Mouse (Mus musculus): ENCODE data around the gene Sbk2. TPM values are rescaled to one million over a fixed set of nuclear protein-coding genes. Genes with fewer than 3 reads are reported as not detected.

Sbk2 gene
- polyA plus RNA-seq, 2 experiments = 0.01 TPM; not detected in 1

- no peak overlapping the region for H3K4me2 ChIP-seq (ENCODE audit: low read depth)
These were observed 21.5 kb downstream of the Sbk2 start for GRCm38 (mm10) chr7:4942673-4943072.

GRCm38 (mm10) chr7:4940068-4940479 is 24.1 kb downstream of the Sbk2 start:
- no peak overlapping the region for H3K27ac ChIP-seq
- no peaks in the 10 kb centered on the region for H3K9me3 ChIP-seq (ENCODE audit: control insufficient read depth, low read length)
- 0 out of 4 replicates have a peak, but pooled peaks cover 0 to 2% of the 10 kb centered on the region in 2 experiments for H3K4me1 ChIP-seq (replicated peaks; ENCODE audit: control insufficient read depth in 2 of 2, insufficient read depth in 2 of 2, low read length in 1 of 2)
- no peaks in the 10 kb centered on the region for H3K27me3 ChIP-seq (ENCODE audit: control insufficient read depth, insufficient read depth, low read length)
- ATAC-seq (ENCODE audit: insufficient read depth) (0 out of 2 replicates have a peak, but pooled peaks have one; percentile 32), DNase-seq (ENCODE audit: low read depth in 3 of 3, low spot score in 3 of 3) (peak; percentile 52 to 62 (median 54))
- H3K9ac ChIP-seq (replicated peaks) = no peak overlapping the region
- no peak for TF ChIP-seq EP300 (IDR thresholded peaks at IDR 0.05; ENCODE audit: low read depth)
- peak; percentile 91 for TF ChIP-seq CTCF (IDR thresholded peaks at IDR 0.05; ENCODE audit: low read depth)
- H3K4me3 ChIP-seq (ENCODE audit: insufficient read depth in 1 of 2, low read depth in 2 of 2, low read length in 2 of 2) = no peak overlapping the region
- H3K36me3 ChIP-seq (replicated peaks; ENCODE audit: control insufficient read depth, insufficient read depth, low read depth) = no peaks in the 10 kb centered on the region
- no peak overlapping the region for H3K4me2 ChIP-seq (ENCODE audit: low read depth)
- 13% methylated on average over 9 of the region's 9 CpGs for WGBS (ENCODE audit: insufficient replicate concordance)

More at GRCm38 (mm10) chr7:4942673-4943072, 21.5 kb downstream of the Sbk2 start:
- 27% methylated on average over 5 of the region's 5 CpGs for WGBS (ENCODE audit: insufficient replicate concordance)
- Histone ChIP-seq H3K27ac (no peak overlapping the region), H3K36me3 (replicated peaks; ENCODE audit: control insufficient read depth, insufficient read depth, low read depth) (no peaks in the 10 kb centered on the region), H3K27me3 (ENCODE audit: control insufficient read depth, insufficient read depth, low read length) (no peaks in the 10 kb centered on the region), H3K9me3 (ENCODE audit: control insufficient read depth, low read length) (no peaks in the 10 kb centered on the region), H3K4me3 (ENCODE audit: insufficient read depth in 1 of 2, low read depth in 2 of 2, low read length in 2 of 2) (no peak overlapping the region), H3K9ac (replicated peaks) (no peak overlapping the region), H3K4me1 (replicated peaks; ENCODE audit: control insufficient read depth in 2 of 2, insufficient read depth in 2 of 2, low read length in 1 of 2) (0 out of 4 replicates have a peak, but pooled peaks cover 0 to 2% of the 10 kb centered on the region in 2 experiments)
- no peak for TF ChIP-seq EP300 (IDR thresholded peaks at IDR 0.05; ENCODE audit: low read depth)
- TF ChIP-seq CTCF (IDR thresholded peaks at IDR 0.05; ENCODE audit: low read depth) = no peak
- DNase-seq (ENCODE audit: low read depth in 3 of 3, low spot score in 3 of 3) (no peak), ATAC-seq (ENCODE audit: insufficient read depth) (no peak)

DNA sequence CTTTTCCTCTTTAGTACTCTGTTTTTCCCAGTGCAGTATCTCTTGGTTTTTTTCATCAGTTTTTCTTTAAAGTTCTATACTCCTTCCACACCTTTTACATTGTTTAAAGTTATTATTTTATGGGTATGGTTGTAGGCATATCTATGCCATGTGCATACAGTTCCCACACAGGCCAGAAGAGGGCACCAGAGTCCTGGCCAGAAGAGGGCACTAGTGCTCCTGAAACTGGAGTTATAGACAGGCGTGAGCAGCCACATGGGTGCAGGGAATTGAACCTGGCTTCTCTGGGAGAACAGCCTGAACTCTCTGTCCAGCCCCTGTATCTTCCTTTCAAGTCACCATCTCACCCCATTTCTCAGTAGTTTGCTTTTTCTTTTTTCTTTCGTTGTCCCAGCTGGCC is 25.8 kb downstream of the Sbk2 start:
- H3K9ac ChIP-seq (replicated peaks) = no peak overlapping the region
- peak; percentile 43 to 46 (median 45) for DNase-seq (ENCODE audit: low read depth in 3 of 3, low spot score in 3 of 3)
- no peak overlapping the region for H3K4me2 ChIP-seq (ENCODE audit: low read depth)
- no peaks in the 10 kb centered on the region for H3K9me3 ChIP-seq (ENCODE audit: control insufficient read depth, low read length)
- ATAC-seq (ENCODE audit: insufficient read depth) = peak; percentile 19; the same call in 1 of the 2 replicates
- WGBS (ENCODE audit: insufficient replicate concordance) = 42% methylated on average over 2 of the region's 2 CpGs
- H3K27ac ChIP-seq = no peak overlapping the region
- H3K4me1 ChIP-seq (replicated peaks; ENCODE audit: control insufficient read depth in 2 of 2, insufficient read depth in 2 of 2, low read length in 1 of 2) = 0 out of 4 replicates have a peak, but pooled peaks cover 0 to 2% of the 10 kb centered on the region in 2 experiments
- H3K27me3 ChIP-seq (ENCODE audit: control insufficient read depth, insufficient read depth, low read length) = no peaks in the 10 kb centered on the region
- H3K36me3 ChIP-seq (replicated peaks; ENCODE audit: control insufficient read depth, insufficient read depth, low read depth) = no peaks in the 10 kb centered on the region
- H3K4me3 ChIP-seq (ENCODE audit: insufficient read depth in 1 of 2, low read depth in 2 of 2, low read length in 2 of 2) = no peak overlapping the region
- no peak for TF ChIP-seq EP300 (IDR thresholded peaks at IDR 0.05; ENCODE audit: low read depth)
- peak; percentile 96 for TF ChIP-seq CTCF (IDR thresholded peaks at IDR 0.05; ENCODE audit: low read depth)

GRCm38 (mm10) chr7:4937392-4937791 is 26.8 kb downstream of the Sbk2 start:
- Histone ChIP-seq H3K4me3 (ENCODE audit: insufficient read depth in 1 of 2, low read depth in 2 of 2, low read length in 2 of 2) (no peak overlapping the region), H3K4me1 (replicated peaks; ENCODE audit: control insufficient read depth in 2 of 2, insufficient read depth in 2 of 2, low read length in 1 of 2) (no peaks in the 10 kb centered on the region), H3K36me3 (replicated peaks; ENCODE audit: control insufficient read depth, insufficient read depth, low read depth) (no peaks in the 10 kb centered on the region), H3K9me3 (ENCODE audit: control insufficient read depth, low read length) (no peaks in the 10 kb centered on the region), H3K4me2 (ENCODE audit: low read depth) (no peak overlapping the region), H3K9ac (replicated peaks) (no peak overlapping the region), H3K27me3 (ENCODE audit: control insufficient read depth, insufficient read depth, low read length) (no peaks in the 10 kb centered on the region), H3K27ac (no peak overlapping the region)
- no peak for TF ChIP-seq CTCF (IDR thresholded peaks at IDR 0.05; ENCODE audit: low read depth)
- no peak for TF ChIP-seq EP300 (IDR thresholded peaks at IDR 0.05; ENCODE audit: low read depth)
- WGBS (ENCODE audit: insufficient replicate concordance) = 59% methylated on average over 10 of the region's 11 CpGs
- DNase-seq (ENCODE audit: low read depth in 3 of 3, low spot score in 3 of 3) = no peak
- ATAC-seq (ENCODE audit: insufficient read depth) = no peak

- DNase-seq (ENCODE audit: low read depth in 3 of 3, low spot score in 3 of 3) (no peak), ATAC-seq (ENCODE audit: insufficient read depth) (no peak)
- no peaks in the 10 kb centered on the region for H3K4me1 ChIP-seq (replicated peaks; ENCODE audit: control insufficient read depth in 2 of 2, insufficient read depth in 2 of 2, low read length in 1 of 2)
- H3K36me3 ChIP-seq (replicated peaks; ENCODE audit: control insufficient read depth, insufficient read depth, low read depth) = no peaks in the 10 kb centered on the region
- H3K4me3 ChIP-seq (ENCODE audit: insufficient read depth in 1 of 2, low read depth in 2 of 2, low read length in 2 of 2) = no peak overlapping the region
- WGBS (ENCODE audit: insufficient replicate concordance) = 61% methylated on average over 10 of the region's 10 CpGs
- H3K27ac ChIP-seq = no peak overlapping the region
- no peak overlapping the region for H3K9ac ChIP-seq (replicated peaks)
- H3K9me3 ChIP-seq (ENCODE audit: control insufficient read depth, low read length) = no peaks in the 10 kb centered on the region
- no peak overlapping the region for H3K4me2 ChIP-seq (ENCODE audit: low read depth)
- H3K27me3 ChIP-seq (ENCODE audit: control insufficient read depth, insufficient read depth, low read length) = no peaks in the 10 kb centered on the region
- TF ChIP-seq CTCF (IDR thresholded peaks at IDR 0.05; ENCODE audit: low read depth) = no peak
- TF ChIP-seq EP300 (IDR thresholded peaks at IDR 0.05; ENCODE audit: low read depth) = no peak
These were observed 27.4 kb downstream of the Sbk2 start for GRCm38 (mm10) chr7:4936832-4937231.
